Mouse (Mus musculus): ENCODE data around the gene 9430015G10Rik.

GRCm38 (mm10) chr4:156109570-156110331, at the start of gene 9430015G10Rik:
- no peak for TF ChIP-seq CTCF (IDR thresholded peaks at IDR 0.05; ENCODE audit: extremely low read depth, insufficient read depth, insufficient read length, insufficient replicate concordance)
- TF ChIP-seq POLR2A (IDR thresholded peaks at IDR 0.05; ENCODE audit: low read depth, low read length), result peak; percentile 44

All from spleen, adult 2 months (tissue).